Mouse (Mus musculus) c-Kit-positive CD71-positive TER-119-negative erythroid progenitor cells, embryonic 14.5 days (primary cell): ENCODE measurements around the gene Fastk.
A peak's percentile ranks its signal among the peaks of the same experiment; 100 is the strongest.

Experiments
- DNase-seq: peaks from one replicate; pipeline ENCODE4 v3.0.0-alpha.2; 2013; ENCODE audit warnings: low read depth

Gene Fastk

DNA sequence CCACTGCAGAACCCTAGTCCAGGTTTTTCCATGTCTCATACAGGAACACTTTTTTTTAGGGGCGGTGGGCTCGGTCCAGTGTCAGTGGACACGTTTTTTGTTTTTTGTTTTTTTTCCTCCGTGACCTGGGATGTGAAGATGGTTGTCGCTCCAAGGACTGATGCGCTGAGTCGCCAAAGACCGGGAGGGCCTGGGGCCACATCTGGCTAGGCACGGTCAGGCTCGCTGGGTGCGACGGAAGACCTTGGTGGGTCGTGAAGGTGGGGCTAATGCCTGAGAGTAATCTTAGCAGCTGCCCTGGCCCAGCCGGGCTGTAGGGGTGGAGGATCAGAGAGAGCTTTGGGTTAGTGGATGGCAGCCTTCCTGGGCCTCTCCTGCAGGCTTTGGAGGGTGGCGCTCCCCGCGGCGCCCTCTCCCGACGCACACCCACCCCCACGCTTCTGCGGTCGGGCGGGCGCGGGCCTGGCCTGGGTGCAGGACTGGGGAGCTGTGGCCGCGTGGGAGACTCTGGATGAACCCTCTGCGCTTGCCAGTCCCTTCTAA, 7.7 kb upstream of the Fastk start:
- DNase-seq, result peak; percentile 35

DNA sequence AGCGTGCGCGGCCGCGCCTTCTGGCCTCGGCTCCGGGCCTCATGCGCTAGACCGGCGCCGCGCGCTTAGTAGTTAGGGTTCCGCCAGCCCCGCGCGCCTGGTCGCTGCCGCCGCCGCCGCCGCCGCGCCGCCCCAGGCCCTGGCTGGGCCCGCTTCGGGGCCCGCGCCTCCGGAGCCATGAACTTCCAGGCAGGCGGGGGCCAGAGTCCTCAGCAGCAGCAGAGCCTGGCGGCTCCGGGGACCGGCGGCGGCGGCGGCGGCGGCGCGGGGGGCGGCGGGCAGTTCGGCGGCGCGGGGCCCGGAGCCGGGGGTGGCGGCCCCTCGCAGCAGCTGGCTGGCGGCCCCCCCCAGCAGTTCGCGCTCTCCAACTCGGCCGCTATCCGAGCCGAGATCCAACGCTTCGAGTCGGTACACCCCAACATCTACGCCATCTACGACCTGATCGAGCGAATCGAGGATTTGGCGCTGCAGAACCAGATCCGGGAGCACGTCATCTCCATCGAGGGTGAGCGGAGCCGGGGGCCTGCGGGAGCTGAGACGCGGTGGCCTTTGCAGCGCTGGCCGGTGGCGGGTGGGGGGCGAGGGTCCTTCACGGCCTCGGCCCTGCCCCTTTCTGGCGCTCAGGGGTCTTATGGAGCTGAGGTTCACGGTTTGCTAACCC, 7.1 kb upstream of the Fastk start, which contains the start of gene Agap3:
TSS of gene Agap3 (plus strand) at position 148 of the 661 bp plus-strand sequence.
- no peak for DNase-seq

DNA sequence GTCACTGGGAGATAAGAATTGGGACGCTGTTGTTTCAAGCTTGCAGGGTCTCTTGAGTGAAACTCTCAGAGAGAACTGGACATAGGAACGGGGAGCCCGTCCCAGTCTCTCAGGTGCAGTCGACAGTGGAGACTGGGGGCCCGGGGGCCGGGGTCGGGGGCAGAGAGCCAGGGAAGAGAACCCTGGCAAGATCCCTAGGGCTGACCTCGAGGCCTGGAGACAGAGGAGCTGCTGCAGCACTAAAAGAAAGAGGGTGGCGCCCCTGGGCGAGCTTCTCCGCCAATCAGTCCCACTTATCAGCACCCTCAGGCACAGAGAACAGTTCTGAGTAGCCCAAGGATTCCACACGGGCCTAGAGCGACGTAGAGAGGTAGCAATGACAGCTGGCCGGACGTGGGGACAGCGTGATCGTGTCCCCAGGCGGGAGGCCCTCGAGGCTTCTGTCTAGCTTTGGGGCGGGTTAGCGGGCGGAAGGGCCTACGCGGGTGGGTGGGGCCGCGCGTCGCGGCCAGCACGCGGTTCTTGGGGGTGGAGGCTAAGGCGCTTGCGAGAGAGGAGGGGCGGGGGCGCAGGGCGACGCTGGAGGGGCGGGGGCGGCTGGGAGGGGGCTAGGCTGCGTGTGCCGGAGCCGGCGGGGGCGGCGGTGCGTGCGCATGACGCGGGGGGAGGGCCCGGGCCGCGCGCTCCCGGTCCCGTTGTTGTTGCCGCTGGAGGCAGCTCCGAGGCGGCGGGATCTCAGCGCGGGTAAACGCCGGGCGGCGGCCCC, 6.4 kb upstream of the Fastk start:
- DNase-seq, result peak; percentile 77

DNA sequence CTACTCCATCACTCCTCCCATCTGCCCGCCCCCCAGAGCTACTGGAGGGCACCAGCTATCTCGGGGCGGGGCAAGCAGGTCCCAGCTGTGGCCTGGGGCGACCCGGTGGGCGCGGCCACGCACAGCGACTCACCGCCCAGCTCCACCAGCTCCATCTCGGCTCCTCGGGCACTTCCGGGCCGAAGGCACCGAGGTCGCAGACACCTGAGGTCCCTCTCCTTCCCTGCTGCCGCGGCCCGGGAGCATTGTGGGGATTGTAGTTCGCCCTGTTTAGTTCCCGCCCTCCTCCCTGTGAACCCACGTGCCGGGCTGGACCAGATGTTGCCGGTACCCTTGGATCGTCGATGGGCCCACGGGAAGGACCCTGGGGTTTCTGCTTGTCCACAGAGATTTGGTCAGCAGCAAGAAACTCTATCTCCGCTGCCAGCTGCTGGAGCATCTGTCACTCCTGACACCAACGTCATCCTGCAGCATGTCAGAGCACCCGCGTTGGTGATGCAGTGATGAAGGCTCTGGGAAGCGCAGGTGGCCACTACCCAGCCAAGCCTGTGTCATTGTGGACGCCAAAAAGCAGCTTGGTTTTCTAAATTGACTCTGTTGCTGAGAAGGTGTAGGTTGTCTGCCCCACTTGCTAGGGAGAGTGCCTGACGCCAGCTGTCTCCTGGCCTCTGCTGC, 2.7 kb upstream of the Fastk start, which contains the start of gene Tmub1:
TSS of gene Tmub1 (minus strand) at position 231 of the 675 bp plus-strand sequence.
- DNase-seq, result peak; percentile 72

DNA sequence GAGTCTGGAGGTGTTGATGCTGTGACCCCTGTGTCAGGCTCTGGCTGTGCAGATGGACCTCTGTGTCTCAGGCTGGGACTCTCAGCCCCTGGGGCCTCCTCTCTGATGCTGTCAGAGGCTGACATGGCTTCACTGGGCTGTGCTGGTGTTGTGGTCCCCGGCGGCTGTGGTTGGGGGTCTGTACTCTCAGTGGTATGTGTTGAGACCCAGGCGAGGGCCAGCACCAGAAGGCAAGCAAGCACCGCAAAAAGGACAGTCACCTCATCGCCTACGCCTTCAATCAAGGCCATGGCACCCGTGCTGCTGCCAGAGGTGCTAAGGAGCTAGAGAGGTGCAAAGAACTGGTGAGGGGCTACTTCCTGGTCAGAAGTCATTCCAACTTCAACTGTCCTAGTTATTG, 1.5 kb upstream of the Fastk start:
- DNase-seq, result no peak

DNA sequence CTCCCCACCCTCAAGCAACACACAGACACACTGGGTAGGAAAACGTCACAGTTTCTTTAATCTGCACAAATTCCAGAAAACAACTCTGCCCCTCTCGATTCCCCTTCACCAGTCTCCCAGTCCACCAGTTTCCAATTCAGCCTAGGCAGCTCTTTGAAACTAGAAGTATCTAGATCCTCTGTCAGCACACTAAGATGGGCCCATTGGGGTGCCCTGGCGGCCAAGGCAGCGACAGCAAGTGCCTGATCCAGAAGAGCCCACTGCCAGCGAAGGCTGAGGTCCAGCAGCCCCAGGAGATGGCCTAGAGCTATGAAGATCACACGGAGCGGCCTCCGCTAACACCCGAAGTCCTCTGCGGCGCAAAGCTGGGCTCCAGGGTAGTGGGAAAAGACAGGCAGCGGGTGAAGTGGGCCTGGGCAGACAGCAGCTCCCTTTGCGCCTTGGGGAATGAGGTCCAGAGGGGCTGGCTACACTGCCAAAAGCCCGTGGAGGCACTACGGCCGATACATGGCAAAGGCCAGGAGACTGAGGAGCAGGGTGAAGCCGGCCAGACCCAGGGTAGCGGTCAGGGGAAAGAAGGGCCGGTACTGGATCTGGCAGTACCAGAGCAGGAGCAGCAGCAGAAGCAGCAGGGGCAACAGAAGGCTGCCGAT, 467 bp upstream of the Fastk start:
- DNase-seq, result no peak

DNA sequence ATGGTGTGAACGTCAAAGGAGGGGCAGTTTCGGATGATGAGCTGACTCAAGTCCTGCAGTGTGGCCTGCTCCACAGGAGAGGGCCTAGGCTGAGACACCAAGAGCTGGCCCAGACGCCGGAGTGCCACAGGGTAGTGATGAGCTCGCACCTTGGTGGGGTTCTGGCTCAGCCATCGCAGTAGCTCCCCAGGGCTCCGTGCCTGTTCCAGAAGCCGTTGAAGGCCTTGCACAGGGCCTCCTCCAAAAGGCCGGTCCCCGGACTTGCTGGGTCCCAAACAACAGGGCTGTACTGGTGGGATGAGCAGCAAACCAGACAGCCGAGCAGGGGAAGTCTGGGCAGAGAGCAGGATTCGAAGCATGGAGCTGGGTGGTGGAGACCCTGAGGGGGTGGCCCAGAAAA, 1.2 kb downstream of the Fastk start:
- no peak for DNase-seq

DNA sequence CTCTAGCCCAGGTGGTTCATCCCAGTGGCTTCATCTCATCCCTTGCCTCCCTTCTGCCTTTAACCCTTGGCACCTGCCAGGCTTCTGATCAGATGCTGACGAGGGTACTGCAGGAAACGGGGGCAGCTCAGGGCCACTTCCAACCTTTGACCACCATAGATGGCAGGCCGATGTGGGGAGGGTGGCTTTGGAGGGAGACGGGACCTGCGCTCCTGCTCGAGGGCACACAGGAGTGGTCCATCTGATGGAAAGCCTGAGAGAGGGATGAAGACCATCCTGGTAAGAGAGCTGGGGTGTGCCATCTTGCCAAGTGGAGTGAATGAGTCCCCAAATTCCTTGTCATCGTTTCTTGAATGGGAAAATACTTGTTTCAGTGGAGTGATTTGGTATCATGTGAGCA, 1.9 kb downstream of the Fastk start:
- DNase-seq, result no peak

DNA sequence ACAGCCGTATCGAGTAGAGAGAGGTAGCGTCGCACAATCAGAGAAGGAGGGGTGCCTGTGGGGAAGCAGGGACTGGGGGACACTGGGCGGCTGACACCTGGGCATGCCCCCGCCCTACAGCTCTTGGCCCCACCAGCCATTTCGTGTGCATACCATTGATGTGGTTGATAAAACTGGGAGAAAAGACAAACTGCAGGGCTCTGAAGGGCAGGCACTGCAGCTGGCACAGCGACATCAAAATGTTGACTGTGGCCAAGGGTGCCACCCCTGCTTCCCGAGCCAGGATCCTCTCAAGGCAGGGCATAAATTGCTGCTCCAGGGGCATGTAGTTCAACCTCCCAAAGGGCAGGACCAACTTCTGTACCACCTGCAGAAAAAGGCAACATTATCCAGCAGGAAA, 3.1 kb downstream of the Fastk start:
- DNase-seq, result no peak

DNA sequence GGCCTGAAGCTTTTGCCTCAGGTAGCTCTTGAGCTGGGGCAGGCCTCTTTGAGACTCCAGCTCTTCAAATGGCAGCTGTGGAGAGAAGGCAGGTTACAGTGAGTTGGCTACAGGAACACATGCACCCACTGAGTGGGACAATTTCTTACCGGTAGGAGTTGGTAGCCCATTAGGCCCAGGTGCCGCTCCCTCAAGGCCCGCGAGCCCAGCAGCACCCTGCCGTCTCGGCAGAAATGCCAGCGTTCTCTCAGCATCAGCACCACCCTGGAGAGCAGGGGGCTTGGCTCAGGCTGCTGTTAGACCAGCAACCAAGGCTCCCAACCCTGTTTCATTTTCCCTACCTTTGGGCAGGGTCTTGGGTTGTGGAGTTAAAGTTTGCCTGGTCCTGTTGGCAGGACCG, 3.9 kb downstream of the Fastk start:
- DNase-seq, result no peak

DNA sequence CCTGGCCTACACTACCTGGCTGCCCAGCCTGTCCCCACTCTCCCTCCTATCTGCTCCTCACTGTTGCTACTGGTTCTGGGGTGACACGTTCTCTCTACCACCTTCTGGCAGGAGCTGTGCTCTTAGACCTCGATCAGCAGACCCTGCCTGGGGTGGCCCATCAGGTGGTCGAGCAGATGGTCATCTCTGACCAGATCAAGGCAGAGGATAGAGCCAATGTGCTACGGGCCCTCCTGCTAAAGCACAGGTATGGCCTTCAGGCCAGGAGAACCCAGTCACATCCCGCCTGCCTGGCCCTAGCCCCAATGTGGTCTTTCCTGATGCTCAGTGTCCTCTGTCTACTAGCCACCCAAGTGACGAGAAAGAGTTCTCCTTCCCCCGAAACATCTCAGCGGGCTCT, 11.1 kb downstream of the Fastk start:
- no peak for DNase-seq

DNA sequence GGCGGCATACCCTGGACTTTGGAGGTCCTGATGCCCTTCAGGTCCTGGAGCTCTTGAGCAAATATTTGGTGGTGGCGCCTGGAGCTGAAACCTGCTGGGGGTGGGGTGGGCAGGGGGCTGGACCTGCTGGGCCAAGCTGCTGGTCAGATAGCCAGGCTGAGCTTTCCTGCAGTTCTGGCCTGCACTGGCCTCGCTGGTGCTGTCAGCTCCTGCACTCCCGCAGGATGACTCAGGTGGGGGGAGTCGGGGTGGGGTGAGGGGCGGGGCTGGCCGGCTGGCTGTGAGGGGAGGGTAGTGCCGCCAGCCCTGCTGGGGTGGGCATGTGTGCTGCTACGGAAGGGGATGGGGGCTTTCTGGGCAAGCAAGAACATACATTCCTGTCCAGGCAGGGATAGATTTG, 16.5 kb downstream of the Fastk start:
- no peak for DNase-seq

DNA sequence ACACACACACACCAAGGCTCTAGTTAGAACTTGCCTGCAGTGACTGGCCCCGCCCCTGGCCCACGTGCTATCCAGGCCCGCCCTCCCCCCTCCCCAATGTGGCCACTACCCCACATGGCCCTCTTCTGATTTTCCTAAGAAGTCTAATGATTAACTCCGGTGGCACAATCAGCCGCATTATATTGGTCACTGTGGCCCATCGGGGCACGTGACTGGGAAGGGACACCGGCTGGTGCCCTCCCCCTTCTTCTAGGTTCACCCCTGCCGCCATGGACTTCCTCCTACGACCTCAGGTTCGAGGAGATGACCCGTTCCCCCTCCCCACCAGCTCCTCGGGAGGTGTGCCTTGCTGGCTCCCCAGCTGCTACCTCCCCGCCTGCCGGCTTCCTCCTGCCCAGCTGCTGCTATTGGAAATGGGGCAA, 17.1 kb downstream of the Fastk start:
- no peak for DNase-seq

DNA sequence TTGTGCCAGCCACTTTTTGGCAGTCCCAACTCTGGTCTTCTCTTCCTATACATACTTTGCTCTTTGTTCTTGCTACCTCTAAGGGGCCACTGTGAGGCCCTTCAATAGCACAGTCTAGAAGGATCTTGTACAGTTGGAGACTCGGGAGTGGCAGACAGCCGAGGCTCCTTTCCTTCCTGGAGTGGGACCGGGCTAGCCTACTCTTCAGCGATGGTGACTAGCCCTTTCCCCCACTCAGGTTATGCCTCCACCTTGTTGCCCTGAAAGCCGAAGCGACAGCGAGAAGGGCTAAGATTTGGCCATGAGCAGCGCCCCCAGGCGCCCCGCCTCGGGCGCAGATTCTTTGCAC, 17.8 kb downstream of the Fastk start:
- DNase-seq, result no peak

DNA sequence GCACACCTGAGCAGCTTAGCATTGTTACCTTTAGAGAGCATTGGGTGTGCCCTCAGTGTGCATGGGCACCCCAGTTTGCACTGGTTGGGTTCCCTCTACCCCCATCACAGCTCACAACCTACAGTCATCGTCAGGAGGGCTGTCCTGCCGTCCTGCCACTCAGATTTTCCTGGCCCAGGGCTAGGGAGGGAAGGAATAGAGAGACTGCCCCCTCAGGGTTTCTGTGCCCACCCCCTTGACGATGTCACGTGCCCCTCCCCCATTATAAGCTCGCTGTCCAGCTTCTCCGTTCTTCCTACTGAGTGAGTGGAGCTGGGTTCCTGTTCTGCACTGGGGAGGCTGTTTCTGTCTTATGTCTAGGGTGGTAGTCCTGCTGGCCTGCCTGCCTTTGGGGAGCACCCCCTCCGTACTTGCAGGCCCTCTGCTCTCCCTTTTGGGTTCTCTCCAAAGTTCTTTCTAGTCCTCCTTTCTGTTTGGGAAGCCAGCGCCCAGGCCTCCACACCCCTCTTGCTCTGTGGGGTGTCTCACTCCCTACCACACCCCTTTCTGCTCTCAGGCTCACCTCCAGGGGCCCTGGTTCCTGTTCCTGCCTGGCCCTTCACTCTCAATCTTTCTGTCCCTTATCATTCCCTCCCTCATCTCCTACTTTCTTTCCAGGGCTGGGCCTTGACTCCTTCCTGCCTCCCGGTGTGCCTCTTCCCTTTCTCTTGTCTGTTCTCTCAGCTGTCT, 18.4 kb downstream of the Fastk start:
- no peak for DNase-seq

DNA sequence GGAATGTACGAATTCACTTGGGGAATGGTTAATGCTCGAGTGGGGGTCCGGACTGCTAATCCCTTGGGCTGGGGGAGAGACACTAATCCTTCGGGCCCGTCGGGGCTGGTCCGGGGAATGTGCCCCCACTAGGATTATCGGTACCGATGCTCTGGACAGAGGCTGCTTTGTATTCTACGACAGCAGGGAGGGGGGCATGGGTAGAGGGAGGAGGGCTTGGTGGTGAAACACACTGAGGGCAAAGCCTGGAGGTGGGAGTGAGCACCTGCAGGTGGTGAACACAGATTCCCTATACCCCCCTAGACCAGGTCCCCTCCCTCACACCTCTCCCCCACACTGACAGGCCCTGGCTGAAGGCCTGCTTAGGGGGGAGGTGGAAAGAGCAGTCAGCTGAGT, 19.1 kb downstream of the Fastk start:
- no peak for DNase-seq

DNA sequence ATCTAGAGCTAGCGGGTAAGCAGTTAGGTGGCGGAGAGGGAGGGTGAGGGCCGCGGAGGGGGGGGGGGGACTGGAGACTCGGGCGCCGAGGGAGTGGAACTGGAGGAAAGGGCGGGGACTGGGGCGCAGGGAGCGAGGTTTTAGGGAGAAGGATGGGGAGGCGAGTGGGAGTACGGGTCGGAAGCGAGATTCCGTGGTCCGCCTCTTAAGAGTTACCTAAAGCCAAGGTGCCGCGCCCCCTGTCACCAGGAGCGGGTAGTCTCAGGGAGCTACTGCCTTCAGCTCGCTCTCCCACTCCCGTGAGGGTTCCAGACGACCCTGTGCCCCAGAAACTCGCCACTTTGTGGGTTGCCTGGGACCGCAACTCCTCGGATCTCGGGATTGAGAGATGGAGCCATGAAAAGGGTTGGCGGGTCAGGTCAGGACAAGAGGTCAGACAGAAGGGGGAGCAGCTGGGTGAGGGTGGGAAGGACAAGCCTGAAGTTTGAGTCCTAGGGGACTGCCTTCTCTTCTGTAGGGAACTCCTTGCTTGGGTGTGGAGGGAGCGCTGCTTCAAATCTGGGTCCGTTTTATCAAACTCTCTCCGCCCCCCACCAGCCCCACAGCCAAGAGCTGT, 19.6 kb downstream of the Fastk start:
- DNase-seq, result peak; percentile 45

DNA sequence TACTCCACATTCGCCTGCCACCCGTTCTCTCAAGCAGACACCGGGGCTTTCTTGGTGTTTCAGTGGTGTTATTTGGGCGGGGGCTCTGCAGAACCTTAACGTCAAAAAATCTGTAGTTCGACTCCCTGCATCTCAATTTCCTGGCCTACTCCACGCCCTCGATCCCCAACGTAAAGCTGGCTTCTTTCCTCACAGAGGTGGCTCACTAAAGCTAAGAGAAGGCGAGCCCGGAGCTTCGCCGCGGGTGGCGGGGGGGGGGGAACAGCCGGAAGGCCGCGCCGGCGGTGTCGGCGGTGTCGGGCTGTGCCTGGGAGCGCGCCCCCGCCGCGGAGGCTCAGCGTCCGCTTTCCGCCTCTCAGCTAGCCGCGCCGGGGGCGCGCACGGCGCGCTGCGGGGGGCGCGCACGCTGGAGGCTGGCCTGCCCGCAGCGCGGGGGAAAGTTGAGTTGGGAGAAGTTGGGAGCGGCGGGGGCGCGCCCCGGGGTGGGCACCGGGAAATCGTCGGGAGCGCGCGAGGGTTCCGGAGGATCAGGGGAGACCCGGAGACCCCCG, 20.2 kb downstream of the Fastk start:
- DNase-seq, result peak; percentile 67

DNA sequence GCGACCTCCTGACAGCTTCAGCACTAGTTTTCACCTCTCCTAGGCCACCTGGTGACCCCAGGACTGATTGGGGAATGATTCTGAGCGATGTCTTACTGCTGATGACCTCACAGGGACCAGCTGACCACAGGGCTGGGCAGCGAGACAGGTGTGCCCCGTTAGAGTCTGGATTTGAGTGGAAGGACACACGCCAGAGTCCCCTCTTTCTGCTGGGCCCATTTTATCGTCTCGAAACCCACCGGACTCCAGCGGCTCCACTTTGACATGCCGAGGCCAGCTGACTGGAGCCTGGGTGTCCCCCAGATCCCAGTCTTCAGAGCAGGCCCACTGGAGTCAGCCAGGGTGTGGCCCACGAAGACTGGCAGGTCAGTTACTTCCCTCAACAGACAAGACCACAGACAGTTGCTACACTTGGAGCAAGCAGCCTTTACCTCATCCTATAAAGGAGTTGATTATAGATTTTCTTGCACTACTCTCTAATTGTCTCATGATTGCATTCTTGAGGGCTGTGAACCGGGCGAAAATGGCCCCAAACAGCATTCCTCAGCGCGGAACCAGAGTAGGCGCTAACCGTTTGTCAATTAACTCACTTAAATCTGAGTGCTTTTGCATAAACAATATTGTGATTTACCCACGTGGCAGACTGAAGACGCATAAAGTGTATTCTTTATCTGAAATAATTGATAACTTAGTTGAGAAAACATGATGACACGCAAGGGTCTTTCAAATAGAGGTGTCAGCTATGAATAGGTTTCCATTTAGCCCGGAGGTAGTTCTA, 20.9 kb downstream of the Fastk start:
- no peak for DNase-seq
